ENCODE assay signal across 16 mouse cellular contexts in genomic region chr15:68396566-68396965, GRCm38 (mm10).
DNase-seq lines count a peak whose midpoint lies in the region; ATAC-seq and TF ChIP-seq lines count a peak whose summit lies in the region.
"Had no signal": no experiment of that assay in that cellular context is flagged by ENCODE, and none has a peak within 500 bp of the region (broad histone marks: within the 10 kb centered on the region; RNA-seq: fewer than 3 reads in every experiment).

No protein-coding gene starts in this region.

- no peak for TF ChIP-seq POLR2A in brain, embryonic 14.5 days (IDR thresholded peaks at IDR 0.05; ENCODE audit: borderline replicate concordance, extremely low read depth, insufficient read depth, insufficient read length, poor library complexity, severe bottlenecking)

- no peaks in the 10 kb centered on the region for H3K27me3 ChIP-seq in forebrain, embryonic 14.5 days (replicated peaks; ENCODE audit: control insufficient read depth, insufficient read depth, low read length)
- H3K27me3 ChIP-seq in forebrain, embryonic 13.5 days = no peaks in the 10 kb centered on the region
- no peaks in the 10 kb centered on the region for H3K27me3 ChIP-seq in forebrain, postnatal 0 days (ENCODE audit: insufficient read depth, low read length)
- no peaks in the 10 kb centered on the region for H3K27me3 ChIP-seq in forebrain, embryonic 12.5 days
- H3K27me3 ChIP-seq: embryonic facial prominence, embryonic 13.5 days had no signal

- H3K9me3 ChIP-seq in forebrain, embryonic 14.5 days (replicated peaks; ENCODE audit: control insufficient read depth, low read length) = no peaks in the 10 kb centered on the region
- H3K9me3 ChIP-seq in forebrain, embryonic 13.5 days (replicated peaks) = no peaks in the 10 kb centered on the region
- H3K9me3 ChIP-seq in forebrain, postnatal 0 days (ENCODE audit: low read length) = no peaks in the 10 kb centered on the region
- no peaks in the 10 kb centered on the region for H3K9me3 ChIP-seq in forebrain, embryonic 12.5 days
- H3K9me3 ChIP-seq: embryonic facial prominence, embryonic 13.5 days had no signal

- H3K27ac ChIP-seq in forebrain, embryonic 14.5 days (ENCODE audit: low read depth, low read length) = no peak overlapping the region
- no peak overlapping the region for H3K27ac ChIP-seq in forebrain, embryonic 13.5 days
- H3K27ac ChIP-seq in forebrain, postnatal 0 days (ENCODE audit: low read depth, low read length) = no peak overlapping the region
- H3K27ac ChIP-seq in forebrain, embryonic 12.5 days = no peak overlapping the region
- H3K27ac ChIP-seq: embryonic facial prominence, embryonic 13.5 days had no signal

- peak; percentile 46 for DNase-seq in forebrain, embryonic 14.5 days (ENCODE audit: low spot score)
- DNase-seq in forebrain, postnatal 0 days = peak; percentile 63
- peak; percentile 10 for DNase-seq in brain, adult 2 months (ENCODE audit: low read depth, low spot score)
- DNase-seq in brain, embryonic 14.5 days (ENCODE audit: low read depth) = peak; percentile 59
- DNase-seq: adrenal gland, adult 2 months; adrenal gland, postnatal 14 days; adrenal gland, postnatal 36 days; cerebellum, adult 11-12 months; cerebellum, adult 2 months; cerebellum, adult 9-10 months; cerebellum, postnatal 10 days; cerebellum, postnatal 25 days had no signal

- 0 out of 2 replicates have a peak, but pooled peaks have one; percentile 40 for ATAC-seq in forebrain, embryonic 14.5 days
- no peak for ATAC-seq in forebrain, embryonic 13.5 days
- no peak; the same call in 1 of the 2 replicates for ATAC-seq in forebrain, postnatal 0 days
- ATAC-seq in forebrain, embryonic 12.5 days (ENCODE audit: low FRiP score) = no peak
- ATAC-seq in granulocyte monocyte progenitor cell, adult 5-6 weeks (replicated peaks; ENCODE audit: poor library complexity, severe bottlenecking) = no peak

- no peak overlapping the region for H3K4me2 ChIP-seq in forebrain, embryonic 14.5 days (ENCODE audit: low read length)
- H3K4me2 ChIP-seq in forebrain, embryonic 13.5 days = no peak overlapping the region
- no peak overlapping the region for H3K4me2 ChIP-seq in forebrain, postnatal 0 days (ENCODE audit: low read depth)
- no peak overlapping the region for H3K4me2 ChIP-seq in forebrain, embryonic 12.5 days
- H3K4me2 ChIP-seq: embryonic facial prominence, embryonic 13.5 days had no signal

- TF ChIP-seq CTCF in forebrain, postnatal 0 days (IDR thresholded peaks at IDR 0.05; ENCODE audit: low read depth) = no peak
- no peak for TF ChIP-seq CTCF in brain, embryonic 14.5 days (IDR thresholded peaks at IDR 0.05; ENCODE audit: borderline replicate concordance, extremely low read depth, insufficient read depth, insufficient read length)

- no peaks in the 10 kb centered on the region for H3K36me3 ChIP-seq in forebrain, embryonic 14.5 days (ENCODE audit: control insufficient read depth, insufficient read depth, low read length)
- no peaks in the 10 kb centered on the region for H3K36me3 ChIP-seq in forebrain, embryonic 13.5 days (ENCODE audit: poor library complexity, severe bottlenecking)
- H3K36me3 ChIP-seq in forebrain, postnatal 0 days (ENCODE audit: insufficient read depth) = no peaks in the 10 kb centered on the region
- no peaks in the 10 kb centered on the region for H3K36me3 ChIP-seq in forebrain, embryonic 12.5 days (replicated peaks)
- H3K36me3 ChIP-seq: embryonic facial prominence, embryonic 13.5 days had no signal

- no peak overlapping the region for H3K9ac ChIP-seq in forebrain, embryonic 14.5 days (ENCODE audit: low read length)
- H3K9ac ChIP-seq in forebrain, embryonic 13.5 days = no peak overlapping the region
- no peak overlapping the region for H3K9ac ChIP-seq in forebrain, postnatal 0 days
- no peak overlapping the region for H3K9ac ChIP-seq in forebrain, embryonic 12.5 days
- H3K9ac ChIP-seq: embryonic facial prominence, embryonic 13.5 days had no signal

- 78% methylated on average over 6 of the region's 6 CpGs for whole genome bisulfite sequencing in forebrain, embryonic 14.5 days
- 96% methylated on average over 6 of the region's 6 CpGs for WGBS in forebrain, embryonic 13.5 days
- WGBS in forebrain, postnatal 0 days = 68% methylated on average over 6 of the region's 6 CpGs
- 93% methylated on average over 6 of the region's 6 CpGs for WGBS in forebrain, embryonic 12.5 days

- H3K4me1 ChIP-seq in forebrain, embryonic 14.5 days (ENCODE audit: control insufficient read depth, insufficient read depth, low read length) = no peaks in the 10 kb centered on the region
- H3K4me1 ChIP-seq in forebrain, embryonic 13.5 days = no peaks in the 10 kb centered on the region
- no peaks in the 10 kb centered on the region for H3K4me1 ChIP-seq in forebrain, postnatal 0 days (ENCODE audit: insufficient read depth)
- no peaks in the 10 kb centered on the region for H3K4me1 ChIP-seq in forebrain, embryonic 12.5 days
- H3K4me1 ChIP-seq: embryonic facial prominence, embryonic 13.5 days had no signal

- H3K4me3 ChIP-seq in forebrain, embryonic 14.5 days (ENCODE audit: low read depth, low read length) = no peak overlapping the region
- no peak overlapping the region for H3K4me3 ChIP-seq in forebrain, embryonic 13.5 days
- no peak overlapping the region for H3K4me3 ChIP-seq in forebrain, postnatal 0 days (ENCODE audit: low read depth, low read length)
- no peak overlapping the region for H3K4me3 ChIP-seq in forebrain, embryonic 12.5 days (replicated peaks)
- H3K4me3 ChIP-seq: embryonic facial prominence, embryonic 13.5 days had no signal

Comparison
In these comparisons a context has a peak if more than half of its experiments do, and no peak if none do; other contexts are left out.
1. DNase-seq: peak in every context shown above with its lines; median percentile 63 in forebrain, postnatal 0 days; 59 in brain, embryonic 14.5 days; 46 in forebrain, embryonic 14.5 days; 10 in brain, adult 2 months.